Mouse (Mus musculus) thymus, adult 2 months (tissue): ENCODE data around the gene Pde2a. TPM values are rescaled to one million over a fixed set of nuclear protein-coding genes. Genes with fewer than 3 reads are reported as not detected.
A peak's percentile ranks its signal among the peaks of the same experiment; 100 is the strongest.

ENCODE experiments used
- DNase-seq: peaks from one replicate; pipeline ENCODE4 v3.0.0; 2021
- H3K27ac ChIP-seq: fragments of 200-500 bp; 2 replicates; pipeline ENCODE4 v1.5.1; 2012; ENCODE audit warnings: low read length, control low read depth; ENCODE audit not compliant: control insufficient read depth, insufficient read depth
- H3K27me3 ChIP-seq: fragments of 200-500 bp; 2 replicates; pipeline ENCODE4 v1.6.1; 2012; ENCODE audit warnings: mild to moderate bottlenecking, low read length, moderate library complexity, mixed read lengths; ENCODE audit not compliant: control insufficient read depth, insufficient read depth
- H3K36me3 ChIP-seq: fragments of 200-500 bp; 2 replicates; pipeline ENCODE4 v1.6.1; 2012; ENCODE audit warnings: mild to moderate bottlenecking, low read length, moderate library complexity; ENCODE audit not compliant: control insufficient read depth, insufficient read depth
- H3K4me1 ChIP-seq: fragments of 200-500 bp; replicated peaks from 2 replicates; pipeline ENCODE4 v1.6.1; 2012; ENCODE audit warnings: low read length; ENCODE audit not compliant: control insufficient read depth, insufficient read depth
- H3K4me3 ChIP-seq: fragments of 200-500 bp; 2 replicates; pipeline ENCODE4 v1.5.1; 2012; ENCODE audit warnings: mild to moderate bottlenecking, low read length, control low read depth, moderate library complexity; ENCODE audit not compliant: control insufficient read depth, insufficient read depth
- CTCF ChIP-seq: fragments of 200-500 bp; IDR thresholded peaks from 2 replicates; pipeline ENCODE4 v1.5.1; 2012; ENCODE audit warnings: mild to moderate bottlenecking, control low read depth, low read length, moderate library complexity, borderline replicate concordance; ENCODE audit not compliant: control insufficient read depth, poor library complexity, insufficient read depth; ENCODE audit errors: extremely low read depth
- POLR2A ChIP-seq: fragments of 200-500 bp; IDR thresholded peaks from 2 replicates; pipeline ENCODE4 v1.6.1; 2012; ENCODE audit warnings: mild to moderate bottlenecking, low read length, control low read depth, moderate library complexity; ENCODE audit not compliant: control insufficient read depth, poor library complexity, insufficient read depth; ENCODE audit errors: extremely low read depth
- WGBS: fragments of 180-500 bp; shearing (Covaris S2); methylation state at CpG from one replicate; pipeline ENCODE4 v1.1.7; 2018; 5-methylcytosine and 5-hydroxymethylcytosine counted together
- polyA plus RNA-seq: library from polyadenylated mRNA; depleted of rRNA; stranded (reverse); fragments of >200 nt; gene quantifications from 2 replicates; pipeline ENCODE4 v1.2.3, GENCODE M21; 2012

The Pde2a gene
- polyA plus RNA-seq, 1 experiment: 12.0 TPM

GRCm38 (mm10) chr7:101455141-101455540 is 33.6 kb downstream of the Pde2a start:
- Histone ChIP-seq H3K27me3 (no peaks in the 10 kb centered on the region; the same call in 1 of the 2 replicates), H3K27ac (no peak overlapping the region), H3K4me3 (no peak overlapping the region), H3K4me1 (peaks cover 28% of the 10 kb centered on the region), H3K36me3 (no peaks in the 10 kb centered on the region)
- DNase-seq: no peak
- WGBS: 81% methylated on average over 6 of the region's 6 CpGs
- TF ChIP-seq POLR2A (no peak), CTCF (no peak)

- H3K36me3 ChIP-seq: no peaks in the 10 kb centered on the region
- H3K4me3 ChIP-seq: no peak overlapping the region
- 93% methylated on average over 4 of the region's 4 CpGs for WGBS
- no peak for DNase-seq
- H3K27ac ChIP-seq: no peak overlapping the region
- peaks cover 28% of the 10 kb centered on the region for H3K4me1 ChIP-seq
- no peaks in the 10 kb centered on the region; the same call in 1 of the 2 replicates for H3K27me3 ChIP-seq
- TF ChIP-seq POLR2A (no peak), CTCF (no peak)
These were observed 34.8 kb downstream of the Pde2a start for GRCm38 (mm10) chr7:101456318-101456717.

- TF ChIP-seq POLR2A: no peak
- no peak for TF ChIP-seq CTCF
- no peak overlapping the region for H3K27ac ChIP-seq
- no peaks in the 10 kb centered on the region; the same call in 1 of the 2 replicates for H3K27me3 ChIP-seq
- H3K4me1 ChIP-seq: peaks cover 28% of the 10 kb centered on the region
- 24% methylated on average over 5 of the region's 5 CpGs for WGBS
- DNase-seq: no peak
- no peak overlapping the region for H3K4me3 ChIP-seq
- no peaks in the 10 kb centered on the region for H3K36me3 ChIP-seq
These were observed 35.3 kb downstream of the Pde2a start for GRCm38 (mm10) chr7:101456789-101457188.

GRCm38 (mm10) chr7:101457283-101457682 is 35.8 kb downstream of the Pde2a start:
- peaks cover 33% of the 10 kb centered on the region for H3K4me1 ChIP-seq
- no peak for DNase-seq
- H3K4me3 ChIP-seq: no peak overlapping the region
- H3K27me3 ChIP-seq: no peaks in the 10 kb centered on the region; the same call in 1 of the 2 replicates
- 89% methylated on average over 5 of the region's 5 CpGs for WGBS
- H3K27ac ChIP-seq: no peak overlapping the region
- no peaks in the 10 kb centered on the region for H3K36me3 ChIP-seq
- no peak for TF ChIP-seq POLR2A
- TF ChIP-seq CTCF: no peak

- peak; percentile 29 for DNase-seq
- peaks cover 39% of the 10 kb centered on the region for H3K4me1 ChIP-seq
- H3K27me3 ChIP-seq: no peaks in the 10 kb centered on the region
- H3K4me3 ChIP-seq: no peak overlapping the region
- TF ChIP-seq CTCF (no peak), POLR2A (no peak)
- 15% methylated on average over 8 of the region's 8 CpGs for WGBS
- no peak overlapping the region for H3K27ac ChIP-seq
- no peaks in the 10 kb centered on the region for H3K36me3 ChIP-seq
These were observed 36.3 kb downstream of the Pde2a start for GRCm38 (mm10) chr7:101457801-101458200.

- Histone ChIP-seq H3K36me3 (no peaks in the 10 kb centered on the region), H3K4me1 (peaks cover 39% of the 10 kb centered on the region), H3K27me3 (no peaks in the 10 kb centered on the region), H3K4me3 (no peak overlapping the region), H3K27ac (no peak overlapping the region)
- TF ChIP-seq CTCF: no peak
- TF ChIP-seq POLR2A: no peak
- no peak for DNase-seq
- 82% methylated on average over 4 of the region's 4 CpGs for WGBS
These were observed 36.8 kb downstream of the Pde2a start for GRCm38 (mm10) chr7:101458278-101458781.

- WGBS: 70% methylated on average over 9 of the region's 9 CpGs
- no peak for DNase-seq
- TF ChIP-seq CTCF (no peak), POLR2A (no peak)
- Histone ChIP-seq H3K4me3 (no peak overlapping the region), H3K4me1 (peaks cover 39% of the 10 kb centered on the region), H3K36me3 (no peaks in the 10 kb centered on the region), H3K27me3 (no peaks in the 10 kb centered on the region), H3K27ac (no peak overlapping the region)
These were observed 37.9 kb downstream of the Pde2a start for GRCm38 (mm10) chr7:101459305-101459813.
